ENCODE assay signal across 20 mouse cellular contexts in the genomic region with DNA sequence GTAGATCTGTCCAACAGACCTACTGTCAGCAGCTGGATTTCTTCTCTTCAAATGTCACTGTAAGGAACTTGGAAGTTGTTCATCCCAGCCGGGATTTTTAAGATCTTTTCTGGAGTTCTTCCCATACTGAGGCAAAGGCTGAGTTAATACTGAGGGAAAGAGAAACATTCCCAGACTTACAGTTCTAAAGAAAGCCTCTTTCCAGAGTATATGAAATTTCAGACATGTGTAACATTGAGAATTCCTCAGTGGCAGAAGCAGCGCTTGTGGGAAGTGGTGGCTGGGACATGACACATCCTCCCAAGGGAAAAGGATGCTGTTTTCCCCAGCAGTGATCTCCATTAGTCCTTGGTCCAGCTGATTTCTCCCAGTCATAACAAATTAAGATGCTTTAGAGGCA.
DNase-seq lines count a peak whose midpoint lies in the region; ATAC-seq lines count a peak whose summit lies in the region.
"Had no signal": no experiment of that assay in that cellular context is flagged by ENCODE, and none has a peak within 500 bp of the region (broad histone marks: within the 10 kb centered on the region; RNA-seq: fewer than 3 reads in every experiment).

No protein-coding gene starts in this region.

- DNase-seq in embryonic facial prominence, embryonic 14.5 days (ENCODE audit: low spot score), result peak; percentile 39
- DNase-seq in embryonic facial prominence, embryonic 10.5 days (ENCODE audit: low spot score), result no peak
- DNase-seq in heart, postnatal 10 days, result peak; percentile 14 to 17
- no peak for DNase-seq in heart, postnatal 25 days (ENCODE audit: low spot score)
- DNase-seq in MN1 (ENCODE audit: low spot score), result peak; percentile 23
- peak; percentile 3 for DNase-seq in lung, postnatal 14 days
- no peak for DNase-seq in left cerebral cortex, postnatal 4 days
- DNase-seq in layer of hippocampus, postnatal 25 days (ENCODE audit: extremely low spot score in 1 of 2, low spot score in 1 of 2), result no peak
- DNase-seq: adrenal gland, adult 8-10 months; cerebellum, adult 9-11 months; gastrocnemius, postnatal 25 days; thymus, postnatal 14 days had no signal

- no peak overlapping the region for H3K9ac ChIP-seq in embryonic facial prominence, embryonic 14.5 days (ENCODE audit: low read depth, low read length)
- H3K9ac ChIP-seq: embryonic facial prominence, embryonic 12.5 days; hindbrain, embryonic 15.5 days; intestine, embryonic 15.5 days; liver, embryonic 14.5 days; midbrain, embryonic 13.5 days; neural tube, embryonic 12.5 days had no signal

- WGBS in embryonic facial prominence, embryonic 14.5 days, result 31% methylated on average over 2 of the region's 2 CpGs
- 69% methylated on average over 2 of the region's 2 CpGs for WGBS in embryonic facial prominence, embryonic 10.5 days

- no peak overlapping the region for H3K27ac ChIP-seq in embryonic facial prominence, embryonic 14.5 days (replicated peaks; ENCODE audit: low read depth, low read length)
- H3K27ac ChIP-seq in embryonic facial prominence, embryonic 10.5 days (replicated peaks), result no peak overlapping the region
- H3K27ac ChIP-seq: embryonic facial prominence, embryonic 12.5 days; hindbrain, embryonic 15.5 days; intestine, embryonic 15.5 days; liver, embryonic 14.5 days; midbrain, embryonic 13.5 days; neural tube, embryonic 12.5 days had no signal

- H3K9me3 ChIP-seq in embryonic facial prominence, embryonic 14.5 days (ENCODE audit: control insufficient read depth, low read length), result no peaks in the 10 kb centered on the region
- H3K9me3 ChIP-seq in embryonic facial prominence, embryonic 10.5 days, result no peaks in the 10 kb centered on the region
- H3K9me3 ChIP-seq: embryonic facial prominence, embryonic 12.5 days; hindbrain, embryonic 15.5 days; intestine, embryonic 15.5 days; midbrain, embryonic 13.5 days; neural tube, embryonic 12.5 days had no signal

- ATAC-seq in embryonic facial prominence, embryonic 14.5 days (ENCODE audit: low read depth), result no peak
- ATAC-seq: forebrain, embryonic 14.5 days; intestine, embryonic 15.5 days; midbrain, embryonic 13.5 days; Patski had no signal

- no peaks in the 10 kb centered on the region for H3K4me1 ChIP-seq in embryonic facial prominence, embryonic 14.5 days (ENCODE audit: control insufficient read depth, insufficient read depth, low read length)
- no peaks in the 10 kb centered on the region for H3K4me1 ChIP-seq in embryonic facial prominence, embryonic 10.5 days
- H3K4me1 ChIP-seq: embryonic facial prominence, embryonic 12.5 days; hindbrain, embryonic 15.5 days; intestine, embryonic 15.5 days; midbrain, embryonic 13.5 days; neural tube, embryonic 12.5 days had no signal

- no peak overlapping the region for H3K4me3 ChIP-seq in embryonic facial prominence, embryonic 14.5 days (ENCODE audit: low read depth, low read length)
- H3K4me3 ChIP-seq in embryonic facial prominence, embryonic 10.5 days, result no peak overlapping the region
- H3K4me3 ChIP-seq: embryonic facial prominence, embryonic 12.5 days; hindbrain, embryonic 15.5 days; intestine, embryonic 15.5 days; midbrain, embryonic 13.5 days; neural tube, embryonic 12.5 days had no signal

- H3K4me2 ChIP-seq in embryonic facial prominence, embryonic 14.5 days (ENCODE audit: low read depth, low read length), result no peak overlapping the region
- H3K4me2 ChIP-seq: embryonic facial prominence, embryonic 12.5 days; hindbrain, embryonic 15.5 days; intestine, embryonic 15.5 days; midbrain, embryonic 13.5 days; neural tube, embryonic 12.5 days had no signal

- intact Hi-C loops in heart, postnatal 10 days (cut with DNase I), result no loop called here
- intact Hi-C loops in heart, postnatal 25 days (cut with DNase I), result loop anchor here (5.0 kb wide), 1 partner anchor 48 kb away; no protein-coding TSS in a partner anchor
- intact Hi-C loops in left cerebral cortex, postnatal 4 days (cut with DNase I), result no loop called here

- no peaks in the 10 kb centered on the region for H3K36me3 ChIP-seq in embryonic facial prominence, embryonic 14.5 days (ENCODE audit: control insufficient read depth, insufficient read depth, low read length)
- H3K36me3 ChIP-seq in embryonic facial prominence, embryonic 10.5 days (replicated peaks), result no peaks in the 10 kb centered on the region
- H3K36me3 ChIP-seq: embryonic facial prominence, embryonic 12.5 days; hindbrain, embryonic 15.5 days; intestine, embryonic 15.5 days; midbrain, embryonic 13.5 days; neural tube, embryonic 12.5 days had no signal

- H3K27me3 ChIP-seq in embryonic facial prominence, embryonic 14.5 days (replicated peaks; ENCODE audit: control insufficient read depth, insufficient read depth, low read length), result no peaks in the 10 kb centered on the region
- H3K27me3 ChIP-seq in embryonic facial prominence, embryonic 10.5 days (replicated peaks; ENCODE audit: low read depth, poor library complexity, severe bottlenecking), result no peaks in the 10 kb centered on the region
- H3K27me3 ChIP-seq: embryonic facial prominence, embryonic 12.5 days; hindbrain, embryonic 15.5 days; intestine, embryonic 15.5 days; midbrain, embryonic 13.5 days; neural tube, embryonic 12.5 days had no signal

Comparison
In these comparisons a context has a peak if more than half of its experiments do, and no peak if none do; other contexts are left out.
1. DNase-seq: peak in embryonic facial prominence, embryonic 14.5 days (single experiment), heart, postnatal 10 days (2 of 2), MN1 (single experiment) and lung, postnatal 14 days (single experiment); none in embryonic facial prominence, embryonic 10.5 days (single experiment), heart, postnatal 25 days (single experiment), left cerebral cortex, postnatal 4 days (single experiment) and layer of hippocampus, postnatal 25 days (0 of 2).